Mouse (Mus musculus) right cerebral cortex, postnatal 14 days (tissue): ENCODE results near the gene Epha1.

Source experiments
- DNase-seq: peaks from one replicate; pipeline ENCODE4 v3.0.0; 2022

Epha1 gene

GRCm38 (mm10) chr6:42351776-42352485 is 21.1 kb downstream of the Epha1 start:
- no peak for DNase-seq

- DNase-seq = no peak
These were observed 21.9 kb downstream of the Epha1 start for GRCm38 (mm10) chr6:42350968-42351775.

GRCm38 (mm10) chr6:42350021-42350967 is 22.8 kb downstream of the Epha1 start:
- DNase-seq = peak; percentile 85

- peak; percentile 80 for DNase-seq
These were observed 23.5 kb downstream of the Epha1 start, which contains the start of gene Zyx for GRCm38 (mm10) chr6:42349426-42350020. TSS of gene Zyx (plus strand) at chr6:42349630.

DNA sequence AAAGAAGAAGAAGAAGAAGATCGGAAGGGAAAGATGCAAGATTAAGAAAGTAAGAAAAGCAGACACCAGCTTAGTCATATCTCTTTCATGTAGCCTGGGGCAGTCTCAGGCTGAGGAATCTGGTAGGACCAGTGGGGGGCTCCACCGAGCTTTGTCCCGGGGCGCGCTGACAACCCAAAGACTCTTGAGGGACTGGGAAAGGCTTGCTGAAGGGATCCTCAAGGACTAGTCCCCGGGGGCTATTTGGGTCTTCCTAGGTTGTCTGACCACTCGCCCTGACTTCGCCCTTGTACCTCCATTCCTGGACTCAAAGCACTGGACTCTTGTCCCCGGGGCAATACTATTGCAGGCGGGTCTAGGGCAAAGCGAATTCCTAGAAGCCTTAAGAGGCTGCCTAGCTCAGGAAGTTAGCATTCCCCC is 24.1 kb downstream of the Epha1 start:
- peak; percentile 64 for DNase-seq

DNA sequence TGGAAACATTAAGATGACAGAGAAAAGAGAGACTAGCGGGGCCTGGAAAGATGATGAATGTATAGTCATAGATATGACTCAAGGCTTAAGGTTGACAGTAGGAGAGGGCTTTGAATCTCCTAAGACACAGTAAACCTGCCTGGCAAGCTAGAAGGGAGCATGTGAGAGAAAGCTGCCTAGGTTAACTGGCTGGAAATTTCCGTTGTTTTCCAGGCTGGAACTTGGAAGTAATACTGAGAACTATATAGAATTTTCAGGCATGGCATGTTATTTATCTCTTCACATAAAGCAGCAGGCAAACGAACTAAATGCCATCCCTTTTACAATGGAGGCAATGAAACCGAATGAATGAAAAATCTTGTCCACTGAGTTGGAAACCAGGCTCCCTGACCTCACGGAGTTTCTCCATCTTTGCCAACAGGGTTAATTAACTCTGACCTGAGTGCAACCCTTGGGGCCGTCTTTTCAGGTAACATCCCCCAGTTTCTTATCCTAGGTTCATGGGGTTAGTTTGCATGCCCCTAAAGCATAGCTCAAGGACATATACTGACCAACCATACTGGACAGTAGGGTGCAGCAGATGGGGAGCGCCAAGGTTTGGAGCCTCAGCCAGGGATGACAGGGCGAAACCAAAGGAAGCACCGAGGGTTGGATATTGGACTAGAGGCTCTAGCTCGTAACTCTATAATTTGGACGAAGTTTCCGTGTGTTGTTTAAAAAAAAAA is 24.6 kb downstream of the Epha1 start:
- DNase-seq = no peak

DNA sequence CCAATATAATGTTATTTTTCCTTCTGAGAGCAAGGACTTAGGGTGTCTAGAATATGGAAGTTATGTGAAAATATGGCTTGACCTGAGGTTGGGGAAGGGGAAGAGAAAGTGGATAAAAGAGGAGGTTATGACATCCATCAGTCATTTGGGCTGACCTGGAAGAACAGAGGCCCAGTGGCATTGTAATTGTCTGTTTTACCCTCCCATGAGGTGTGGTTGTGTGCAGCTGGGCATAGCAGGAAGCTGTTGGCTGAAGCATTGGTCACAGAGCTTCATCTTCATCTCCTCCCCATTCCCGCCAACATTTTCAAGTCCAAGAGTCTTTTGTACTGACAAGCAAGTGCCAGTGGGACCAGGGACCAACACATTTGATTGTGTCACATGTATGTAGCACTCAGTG is 28.8 kb downstream of the Epha1 start:
- DNase-seq = no peak

DNA sequence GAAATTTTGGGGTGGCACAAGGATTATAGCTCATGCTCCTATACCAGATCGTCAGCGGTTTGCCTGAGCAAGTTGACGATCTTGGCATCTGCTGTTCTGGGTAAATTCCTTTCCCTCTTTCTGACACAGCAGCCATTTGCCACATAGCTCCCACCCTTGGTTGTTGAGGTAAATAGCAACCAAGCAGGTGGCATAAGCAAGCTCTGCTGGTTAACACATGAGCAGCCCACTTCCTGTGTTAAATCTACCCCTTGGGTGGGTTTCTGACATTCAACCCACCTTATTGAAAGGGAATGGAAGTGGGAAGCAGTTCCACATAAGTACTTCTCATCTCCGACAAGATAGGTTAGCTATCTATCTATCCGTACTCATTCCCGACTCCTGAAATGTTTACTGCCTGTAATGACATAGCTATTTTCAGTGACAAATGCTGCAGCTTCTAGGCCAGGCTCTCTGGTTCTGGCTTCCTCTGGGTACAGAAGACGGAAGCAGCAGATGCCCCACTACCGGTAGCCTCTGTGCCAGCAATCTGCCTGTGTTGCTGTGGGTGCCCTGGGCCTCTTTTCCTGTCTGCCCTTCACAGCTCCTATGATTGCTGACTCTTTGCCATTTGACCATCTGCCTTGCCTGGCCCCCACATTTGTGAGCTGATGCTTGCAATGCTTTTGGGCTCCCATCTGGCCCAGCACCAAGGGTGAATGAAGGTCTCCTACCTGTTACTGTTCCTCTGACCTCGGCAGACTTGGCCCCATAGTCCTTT is 29.5 kb downstream of the Epha1 start:
- DNase-seq = no peak

DNA sequence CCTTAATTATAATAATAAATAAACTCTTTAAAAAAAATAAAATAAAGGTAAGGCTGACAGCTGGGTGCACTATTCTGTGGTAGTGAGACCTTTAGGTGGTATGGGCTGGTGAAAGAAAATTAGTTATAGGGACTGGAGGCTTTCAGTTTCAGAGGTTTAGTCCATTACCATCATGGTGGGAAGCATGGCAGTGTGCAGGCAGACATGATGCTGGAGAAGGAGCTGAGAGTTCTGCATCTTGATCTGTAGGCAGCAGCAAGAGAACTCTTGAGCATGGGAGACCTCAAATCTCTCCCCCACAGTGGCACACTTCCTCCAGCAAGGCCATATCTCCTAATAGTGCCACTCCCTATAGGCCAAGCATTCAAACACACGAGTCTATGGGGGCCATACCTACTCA is 30.9 kb downstream of the Epha1 start:
- no peak for DNase-seq

GRCm38 (mm10) chr6:42339981-42340380 is 33.1 kb downstream of the Epha1 start:
- no peak for DNase-seq

- no peak for DNase-seq
These were observed 33.9 kb downstream of the Epha1 start for GRCm38 (mm10) chr6:42339189-42339588.

DNA sequence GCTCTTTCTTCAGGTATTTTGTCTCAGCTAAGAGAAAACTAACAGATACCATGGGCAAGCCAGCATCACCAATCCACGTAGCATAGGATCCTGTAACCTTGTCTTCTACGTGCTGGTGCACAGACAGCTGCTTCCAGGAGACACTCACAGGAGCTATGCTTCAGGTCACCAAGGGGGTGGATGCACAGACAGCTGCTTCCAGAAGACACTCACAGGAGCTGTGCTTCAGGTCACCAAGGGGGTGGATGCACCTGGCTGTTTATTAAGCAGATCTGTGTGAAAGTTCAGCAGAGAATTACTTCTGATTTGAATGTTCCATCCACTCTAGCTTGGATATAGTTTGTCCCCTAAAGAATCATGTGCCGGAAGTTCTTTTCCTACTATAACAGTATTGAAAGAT is 42.1 kb downstream of the Epha1 start:
- no peak for DNase-seq

GRCm38 (mm10) chr6:42330216-42330615 is 42.9 kb downstream of the Epha1 start:
- no peak for DNase-seq

DNA sequence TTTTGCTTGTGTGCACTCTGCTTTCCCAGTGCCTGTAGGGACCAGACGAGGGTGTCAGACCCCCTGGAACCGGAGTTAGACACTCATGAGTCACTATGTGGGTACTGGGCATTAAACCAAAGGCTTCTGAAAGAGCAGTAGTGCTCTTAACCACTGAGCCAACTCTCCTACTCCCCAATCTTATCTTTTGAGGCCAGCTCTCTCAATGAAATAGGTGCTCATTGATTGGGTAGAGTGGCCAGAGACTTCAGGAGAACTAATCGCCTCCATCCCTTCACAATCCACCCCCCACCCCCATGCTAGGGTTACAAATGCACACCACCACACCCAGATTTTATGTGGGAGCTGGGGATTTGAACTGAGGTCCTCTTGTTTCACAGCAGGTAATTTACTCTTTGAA is 44.3 kb downstream of the Epha1 start:
- no peak for DNase-seq

DNA sequence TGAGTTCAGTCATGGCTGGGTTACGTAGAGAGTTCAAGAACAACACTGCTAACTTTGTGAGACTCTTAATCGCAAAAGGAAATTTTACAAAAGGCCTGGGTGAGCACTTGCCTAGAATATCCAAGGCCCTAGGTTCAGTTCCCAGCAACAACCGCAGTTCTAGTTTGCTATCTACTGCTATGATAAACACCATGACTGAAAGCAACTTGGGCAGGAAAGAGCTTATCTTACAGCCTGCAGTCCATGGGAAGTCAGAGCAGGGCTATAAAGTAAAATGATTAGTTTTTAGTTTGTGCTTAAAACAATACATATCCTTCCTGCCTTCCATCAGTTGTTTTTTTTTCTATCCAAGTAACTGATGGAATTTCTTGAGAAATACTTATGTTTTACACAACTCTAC is 46.6 kb downstream of the Epha1 start:
- no peak for DNase-seq

DNA sequence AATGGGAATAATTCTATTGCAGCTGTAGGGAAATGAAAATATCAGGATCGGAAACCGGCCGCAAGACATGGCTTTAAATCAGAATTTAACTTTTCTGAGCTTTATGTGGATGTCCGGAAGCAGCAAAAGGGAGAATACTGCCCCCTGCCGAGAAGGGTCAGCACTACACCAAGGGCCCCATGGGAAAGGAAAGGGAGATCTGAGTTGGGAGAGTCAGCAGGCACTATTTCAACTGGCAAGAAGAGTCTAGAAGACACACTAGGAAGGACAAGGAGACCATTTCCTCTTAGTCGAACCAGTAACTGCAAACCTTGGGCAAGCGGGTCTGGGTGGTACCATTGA is 47.8 kb downstream of the Epha1 start:
- peak; percentile 80 for DNase-seq

GRCm38 (mm10) chr6:42324482-42325267 is 48.4 kb downstream of the Epha1 start, which contains the start of gene Fam131b:
TSS of gene Fam131b (minus strand) at chr6:42324643.
- DNase-seq = peak; percentile 77

DNA sequence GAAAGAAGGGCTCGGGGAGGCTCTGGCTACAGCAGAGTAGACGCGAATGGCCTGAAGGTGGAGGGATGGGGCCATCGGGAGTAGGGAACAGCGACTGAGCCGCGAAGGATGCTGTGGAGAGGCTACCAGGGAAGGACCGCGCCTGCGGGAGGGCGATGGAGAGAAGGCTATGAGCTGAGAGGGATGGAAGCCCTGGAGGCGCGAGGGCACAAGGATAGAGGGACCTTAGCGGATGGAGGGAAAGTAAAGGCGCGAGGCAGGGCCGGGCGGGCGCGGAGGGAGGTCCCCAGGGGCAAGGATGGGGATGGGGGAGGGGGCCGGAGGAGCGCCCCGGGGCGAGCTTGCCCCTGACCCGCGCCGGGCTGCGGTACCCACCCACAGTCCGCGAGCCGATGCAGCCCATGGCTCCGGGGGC is 49.0 kb downstream of the Epha1 start:
- peak; percentile 37 for DNase-seq

DNA sequence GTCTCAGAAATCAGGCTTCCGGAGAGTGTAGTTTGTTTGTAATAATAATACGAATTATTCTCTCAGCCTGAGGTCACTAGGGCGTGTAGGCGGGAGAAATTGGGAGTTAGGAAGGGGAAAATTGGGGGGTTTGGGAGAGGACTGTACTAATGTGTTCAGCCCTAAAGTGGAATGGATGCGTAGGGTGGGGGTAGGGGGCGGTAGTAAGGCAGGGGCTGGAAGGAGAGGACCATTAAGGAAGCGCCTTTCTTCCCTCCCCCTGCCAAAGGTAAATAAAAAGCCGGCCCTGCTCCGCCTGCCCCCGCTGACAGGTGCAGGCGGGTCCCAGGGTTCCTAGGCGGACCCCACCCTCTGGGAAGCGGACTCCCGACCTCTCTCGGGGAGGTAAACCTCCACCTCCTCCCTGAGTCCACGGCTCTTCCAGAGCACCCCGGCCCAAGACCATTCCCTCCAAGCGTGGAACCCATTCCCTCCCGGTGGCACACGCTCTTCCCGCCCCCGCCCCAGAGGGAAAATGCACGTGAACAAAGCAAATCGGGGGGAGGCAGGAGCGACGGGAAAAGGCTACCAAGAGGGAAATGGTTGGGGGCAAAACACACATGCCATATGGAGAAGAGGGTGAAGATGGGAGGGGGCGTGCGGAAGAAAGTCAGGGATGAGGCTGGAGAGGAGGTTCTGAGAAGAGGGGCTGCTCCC is 49.5 kb downstream of the Epha1 start:
- no peak for DNase-seq

DNA sequence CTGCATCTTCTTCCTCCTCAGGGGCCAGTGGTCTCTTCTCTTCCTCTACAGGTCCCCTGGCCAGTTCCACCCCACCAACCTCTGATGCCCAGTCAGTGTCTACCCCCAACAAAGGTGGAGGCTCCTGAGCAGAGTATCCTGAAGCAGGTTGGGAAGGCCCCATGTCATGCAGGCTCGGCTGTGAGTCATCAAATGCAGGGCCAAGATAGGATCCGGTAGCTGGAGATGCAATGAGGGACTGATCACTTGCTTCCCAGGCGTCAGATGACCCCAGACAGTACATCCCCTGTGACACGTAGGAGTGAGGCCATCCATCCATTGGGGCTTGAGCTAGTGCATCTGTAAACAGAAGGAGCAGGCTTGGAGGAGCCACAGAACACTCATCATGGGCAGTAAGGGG is 54.8 kb downstream of the Epha1 start:
- DNase-seq = no peak
